In the genomic region with DNA sequence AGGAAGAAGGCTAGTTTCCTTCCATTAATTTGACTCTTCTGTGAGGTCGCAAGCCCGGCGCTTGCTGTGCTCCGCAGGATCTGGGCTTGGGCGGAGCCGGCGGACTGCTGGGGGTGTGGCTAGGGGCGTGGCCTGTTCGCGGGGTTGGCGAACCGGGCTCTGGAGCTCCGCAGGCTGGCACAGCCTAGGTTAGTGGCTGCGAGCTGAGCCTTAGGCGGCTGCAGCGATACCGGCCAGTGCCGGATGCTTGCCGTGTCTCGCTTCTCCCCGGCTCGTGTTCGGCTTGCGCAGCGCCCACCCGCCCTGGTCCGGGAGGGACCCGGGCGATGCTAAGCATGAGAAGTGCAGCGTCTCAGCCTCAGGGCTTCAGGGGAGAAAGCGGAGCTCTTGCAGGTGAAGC, we compare ENCODE assay signal across 8 mouse cellular contexts. TPM values are rescaled to one million over a fixed set of nuclear protein-coding genes. Genes with fewer than 3 reads are reported as not detected.
DNase-seq lines count a peak whose midpoint lies in the region; ATAC-seq lines count a peak whose summit lies in the region.

TSS of gene Gpc5 (plus strand) at position 135 of the 400 bp plus-strand sequence.

- H3K9ac ChIP-seq in embryonic facial prominence, embryonic 11.5 days (replicated peaks; ENCODE audit: low read length): peak within 1 kb of the TSS; percentile 33
- H3K9ac ChIP-seq in midbrain, embryonic 12.5 days (replicated peaks): peak within 1 kb of the TSS; percentile 59

- peak; percentile 94 for DNase-seq in adrenal gland, postnatal 14 days
- peak; percentile 89 for DNase-seq in embryonic facial prominence, embryonic 11.5 days (ENCODE audit: low spot score)
- peak; percentile 95 for DNase-seq in heart, adult 11 months
- peak; percentile 89 for DNase-seq in kidney, adult 18-20 months
- DNase-seq in limb, embryonic 10.5 days (ENCODE audit: low spot score): peak; percentile 95
- peak; percentile 47 for DNase-seq in skeletal muscle tissue, adult 2 months (ENCODE audit: low read depth, low spot score)
- DNase-seq in MN1 (ENCODE audit: low spot score): no peak

- no peaks in the 10 kb centered on the region for H3K36me3 ChIP-seq in embryonic facial prominence, embryonic 11.5 days (replicated peaks; ENCODE audit: control insufficient read depth, insufficient read depth, low read depth, low read length)
- 0 out of 2 replicates have a peak, but pooled peaks cover 5% of the 10 kb centered on the region for H3K36me3 ChIP-seq in limb, embryonic 10.5 days
- no peaks in the 10 kb centered on the region for H3K36me3 ChIP-seq in midbrain, embryonic 12.5 days

- no peaks in the 10 kb centered on the region for H3K4me1 ChIP-seq in embryonic facial prominence, embryonic 11.5 days (ENCODE audit: control insufficient read depth, insufficient read depth, low read length)
- H3K4me1 ChIP-seq in limb, embryonic 10.5 days: peaks cover 31% of the 10 kb centered on the region
- H3K4me1 ChIP-seq in midbrain, embryonic 12.5 days: peaks cover 4% of the 10 kb centered on the region; the same call in 1 of the 2 replicates

- peak within 1 kb of the TSS; percentile 99 for H3K4me2 ChIP-seq in embryonic facial prominence, embryonic 11.5 days (ENCODE audit: low read depth, low read length)
- peak within 1 kb of the TSS; percentile 87 for H3K4me2 ChIP-seq in midbrain, embryonic 12.5 days (replicated peaks)

- peak; percentile 99 for ATAC-seq in embryonic facial prominence, embryonic 11.5 days (replicated peaks; ENCODE audit: insufficient number of reproducible peaks, low FRiP score, low TSS enrichment, low read depth)
- peak; percentile 100 for ATAC-seq in midbrain, embryonic 12.5 days (ENCODE audit: low FRiP score, low read depth)

- WGBS in embryonic facial prominence, embryonic 11.5 days: 0% methylated on average over 31 of the region's 31 CpGs
- under 1% methylated on average over 31 of the region's 31 CpGs for WGBS in limb, embryonic 10.5 days
- under 1% methylated on average over 28 of the region's 31 CpGs for WGBS in midbrain, embryonic 12.5 days

- peak within 1 kb of the TSS; percentile 58 for H3K4me3 ChIP-seq in embryonic facial prominence, embryonic 11.5 days (ENCODE audit: low read depth, low read length)
- peak within 1 kb of the TSS; percentile 82 for H3K4me3 ChIP-seq in limb, embryonic 10.5 days
- H3K4me3 ChIP-seq in midbrain, embryonic 12.5 days: peak within 1 kb of the TSS; percentile 69

- H3K27ac ChIP-seq in embryonic facial prominence, embryonic 11.5 days (replicated peaks; ENCODE audit: low read depth, low read length): no peak within 1 kb of the TSS
- peak within 1 kb of the TSS; percentile 79 for H3K27ac ChIP-seq in limb, embryonic 10.5 days
- H3K27ac ChIP-seq in midbrain, embryonic 12.5 days (replicated peaks): no peak within 1 kb of the TSS

- peaks cover 9% of the 10 kb centered on the region for H3K27me3 ChIP-seq in embryonic facial prominence, embryonic 11.5 days (ENCODE audit: control insufficient read depth, insufficient read depth, low read length)
- H3K27me3 ChIP-seq in limb, embryonic 10.5 days (ENCODE audit: low read depth, poor library complexity, severe bottlenecking): peaks cover 39% of the 10 kb centered on the region
- peaks cover 35% of the 10 kb centered on the region for H3K27me3 ChIP-seq in midbrain, embryonic 12.5 days

- no peaks in the 10 kb centered on the region for H3K9me3 ChIP-seq in embryonic facial prominence, embryonic 11.5 days (replicated peaks; ENCODE audit: control insufficient read depth, low read length)
- no peaks in the 10 kb centered on the region for H3K9me3 ChIP-seq in limb, embryonic 10.5 days (replicated peaks)
- H3K9me3 ChIP-seq in midbrain, embryonic 12.5 days: no peaks in the 10 kb centered on the region

RNA-seq across cellular contexts. Expression of gene Gpc5, which starts in this region (rescaled TPM):
- 1.4 and 2.6 TPM in 2 replicates for total RNA-seq in adrenal gland, postnatal 14 days (2021)
- 1.0 and 1.5 TPM in 2 replicates for polyA plus RNA-seq in embryonic facial prominence, embryonic 11.5 days (2014; fragmentation: Nextera tagmentation; extraction: Ambion mirVana)
- polyA plus RNA-seq in limb, embryonic 10.5 days (2016; fragmentation: Nextera tagmentation; extraction: Ambion mirVana): 8.7 and 16.0 TPM in 2 replicates
- polyA plus RNA-seq in midbrain, embryonic 12.5 days (2016; fragmentation: Nextera tagmentation; extraction: Ambion mirVana): 1.4 and 1.5 TPM in 2 replicates
